Mouse (Mus musculus) heart, postnatal 0 days (tissue): ENCODE results near the gene Abcb1b.

Experiments
- CTCF ChIP-seq: IDR thresholded peaks from 2 replicates; pipeline ENCODE4 v1.5.1; 2016; ENCODE audit warnings: antibody characterized with exemption, control low read depth, low read depth
- EP300 ChIP-seq: IDR thresholded peaks from 2 replicates; pipeline ENCODE4 v1.6.1; 2016; ENCODE audit warnings: antibody characterized with exemption, low read depth

GRCm38 (mm10) chr5:8840887-8841286 is 42.9 kb downstream of the Abcb1b start:
- peak; percentile 53 for TF ChIP-seq CTCF
- TF ChIP-seq EP300, result no peak
